Mouse (Mus musculus): Measurements from ENCODE around the gene Cstb.

The Cstb gene

DNA sequence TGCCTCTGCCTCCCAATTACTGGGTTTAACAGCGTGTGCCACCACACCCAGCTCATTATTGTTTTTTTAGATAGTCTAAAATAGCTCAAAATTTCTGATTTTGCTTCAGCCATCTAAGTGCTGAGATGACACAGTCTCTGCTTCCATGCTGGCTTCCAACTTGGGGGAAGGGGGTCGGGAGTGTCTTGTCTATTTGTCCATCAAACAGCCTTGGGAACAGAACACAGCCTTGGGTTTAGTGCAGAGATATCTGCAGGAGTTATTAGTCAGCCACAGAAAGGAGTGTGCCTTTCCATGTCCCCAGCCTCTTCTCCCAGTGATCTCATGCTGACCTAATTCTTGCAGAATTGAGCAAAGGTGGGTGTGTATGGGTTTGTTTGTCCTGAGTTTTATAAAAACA, 6.7 kb upstream of the Cstb start:
- no peak for DNase-seq

GRCm38 (mm10) chr10:78420929-78421328, 4.5 kb upstream of the Cstb start:
- DNase-seq, result no peak

GRCm38 (mm10) chr10:78422614-78423013, 2.9 kb upstream of the Cstb start:
- no peak for DNase-seq

DNA sequence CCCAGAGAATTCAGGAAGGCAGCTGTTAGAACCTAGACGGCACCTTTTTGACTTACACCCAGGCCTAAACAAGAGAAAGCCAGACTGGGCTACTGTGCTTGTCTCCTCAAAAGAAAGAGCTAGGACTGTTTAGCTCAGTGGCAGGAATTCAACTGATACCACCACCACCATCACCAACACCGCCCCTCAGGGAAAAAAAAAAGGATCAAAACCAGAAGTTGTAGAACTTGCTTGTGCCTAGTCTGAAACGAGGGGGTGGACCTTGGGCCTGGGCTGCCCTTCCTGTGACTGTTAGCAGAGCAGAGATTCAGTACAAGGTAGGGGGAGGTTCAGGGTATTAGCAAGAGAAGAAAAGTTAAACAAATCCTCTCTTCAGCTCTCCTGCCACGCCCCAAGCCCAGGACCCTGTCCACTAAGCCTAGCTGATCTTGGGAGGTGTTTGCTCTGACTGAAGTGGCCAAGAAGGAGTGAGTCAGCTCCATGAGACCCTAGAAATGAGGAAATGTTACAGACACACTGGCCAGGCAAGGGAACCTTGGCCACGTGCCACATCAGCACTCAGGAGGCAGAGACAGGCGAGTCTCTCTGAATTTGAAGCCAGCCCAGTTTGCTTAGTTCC, 757 bp downstream of the Cstb start:
- peak; percentile 48 for DNase-seq

GRCm38 (mm10) chr10:78428070-78428469, 2.6 kb downstream of the Cstb start:
- no peak for DNase-seq

GRCm38 (mm10) chr10:78429180-78429579, 3.7 kb downstream of the Cstb start:
- DNase-seq, result no peak

DNA sequence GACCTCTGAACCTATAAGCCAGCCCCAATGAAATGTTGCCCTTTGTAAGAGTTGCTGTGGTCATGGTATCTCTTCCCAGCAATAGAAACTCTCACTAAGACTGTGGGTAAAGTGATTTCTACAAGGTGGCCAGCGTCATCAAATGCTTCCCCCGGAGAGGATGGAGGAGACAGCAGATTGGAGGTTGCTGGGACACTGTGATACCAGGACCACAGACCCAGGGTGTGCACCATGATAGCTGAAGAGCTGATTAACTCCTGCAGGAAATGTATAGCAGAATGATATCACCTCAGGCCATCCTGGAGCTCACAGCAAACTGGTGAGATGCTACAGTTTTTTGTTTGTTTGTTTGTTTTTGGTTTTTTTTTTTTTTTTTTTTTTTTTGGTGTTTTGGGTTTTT, 4.3 kb downstream of the Cstb start:
- DNase-seq, result no peak

DNA sequence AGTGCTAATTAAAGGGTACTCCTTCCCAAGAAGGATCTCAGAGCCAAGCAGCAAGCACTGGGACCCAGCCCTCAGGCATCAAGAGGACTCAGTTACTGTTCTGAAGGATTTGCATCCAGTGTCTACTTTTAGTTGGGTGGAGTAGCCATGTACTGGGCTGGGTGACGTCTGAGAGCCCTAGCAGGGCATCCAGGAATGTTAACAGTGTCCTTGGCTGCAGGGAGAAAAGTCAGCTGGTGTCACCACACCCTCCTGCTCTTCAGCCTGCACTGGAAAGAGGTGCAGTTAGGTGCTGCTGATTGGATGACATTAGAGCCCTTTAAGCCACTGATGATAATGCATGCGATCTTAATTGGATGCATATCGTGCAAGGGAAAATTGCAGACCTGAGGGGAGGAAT, 7.4 kb downstream of the Cstb start:
- no peak for DNase-seq

DNA sequence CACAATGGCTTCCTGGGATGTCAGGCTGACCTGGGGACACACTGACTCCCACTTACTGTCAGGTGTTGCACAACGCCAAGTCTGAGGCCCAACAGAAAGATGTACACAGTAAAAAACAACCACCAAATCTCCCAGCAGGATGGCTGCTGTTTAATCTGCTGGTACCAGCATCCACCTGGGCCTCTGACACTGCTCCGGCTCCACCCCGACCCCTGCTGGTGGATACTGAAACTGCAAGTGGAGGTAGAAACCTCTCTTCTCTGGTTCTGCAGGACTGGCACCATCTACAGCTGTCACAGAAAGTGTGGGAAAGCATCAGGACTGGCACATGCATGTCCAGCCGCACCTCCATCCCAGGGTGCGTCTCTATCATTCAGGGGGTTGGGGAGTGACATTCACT, 12.6 kb downstream of the Cstb start:
- DNase-seq, result peak; percentile 87

DNA sequence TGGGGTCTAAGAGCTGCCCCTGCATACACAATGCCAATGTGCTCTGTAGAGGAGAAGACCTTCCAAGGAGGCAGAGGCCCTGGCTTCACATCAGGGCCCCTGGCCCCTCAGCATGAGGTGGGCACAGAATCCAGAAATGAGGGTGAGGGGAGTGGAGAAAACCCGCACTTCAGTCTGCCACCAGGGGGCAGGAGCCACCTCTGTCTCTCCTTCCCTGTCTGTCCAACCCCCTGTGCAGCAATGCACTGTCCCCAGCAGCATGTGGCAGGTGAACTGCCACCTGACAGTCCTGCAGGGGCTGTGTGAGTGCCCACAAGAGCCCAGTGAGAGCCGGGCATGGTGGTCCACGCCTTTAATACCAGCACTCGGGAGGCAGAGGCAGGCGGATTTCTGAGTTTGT, 14.1 kb downstream of the Cstb start:
- no peak for DNase-seq

DNA sequence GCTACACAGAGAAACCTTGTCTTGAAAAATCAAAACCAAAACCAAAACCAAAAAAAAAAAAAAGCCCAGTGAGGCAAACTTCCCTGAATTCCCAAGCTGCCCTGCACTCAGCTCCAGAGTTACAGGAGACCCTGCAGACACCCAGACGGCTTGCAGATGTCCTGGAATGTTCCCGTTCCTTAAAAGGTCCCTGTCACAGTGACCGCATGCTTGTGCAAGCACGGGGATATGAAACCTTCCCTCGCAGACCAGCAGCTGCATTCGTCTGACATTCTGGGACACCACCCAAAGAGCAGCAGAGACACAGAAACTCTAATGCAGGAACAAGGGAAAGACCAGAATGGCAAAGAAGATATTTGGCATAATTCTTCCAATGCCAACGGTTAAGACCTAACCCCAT, 14.5 kb downstream of the Cstb start:
- peak; percentile 33 for DNase-seq

DNA sequence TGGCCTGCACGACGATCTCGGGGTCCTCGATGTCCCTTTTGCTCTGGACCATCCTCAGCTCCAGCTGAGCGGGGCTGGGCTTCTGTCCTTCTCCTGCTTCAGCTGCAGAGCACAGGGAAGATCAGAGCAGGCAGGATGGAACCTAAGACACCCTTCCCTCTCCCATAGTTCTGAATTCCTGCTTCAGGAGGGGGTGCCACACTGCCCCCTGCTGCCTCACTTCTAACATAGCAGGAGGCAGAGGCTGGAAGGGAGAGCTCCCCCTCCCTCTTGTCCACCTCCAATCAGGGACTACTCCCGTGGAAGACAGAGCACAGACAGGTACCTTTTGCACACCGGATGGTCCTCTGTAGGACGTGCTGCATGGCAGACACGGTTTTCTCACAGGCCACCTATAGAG, 15.3 kb downstream of the Cstb start:
- DNase-seq, result no peak

- DNase-seq, result no peak
Observed at GRCm38 (mm10) chr10:78441606-78442005, 16.1 kb downstream of the Cstb start.

DNA sequence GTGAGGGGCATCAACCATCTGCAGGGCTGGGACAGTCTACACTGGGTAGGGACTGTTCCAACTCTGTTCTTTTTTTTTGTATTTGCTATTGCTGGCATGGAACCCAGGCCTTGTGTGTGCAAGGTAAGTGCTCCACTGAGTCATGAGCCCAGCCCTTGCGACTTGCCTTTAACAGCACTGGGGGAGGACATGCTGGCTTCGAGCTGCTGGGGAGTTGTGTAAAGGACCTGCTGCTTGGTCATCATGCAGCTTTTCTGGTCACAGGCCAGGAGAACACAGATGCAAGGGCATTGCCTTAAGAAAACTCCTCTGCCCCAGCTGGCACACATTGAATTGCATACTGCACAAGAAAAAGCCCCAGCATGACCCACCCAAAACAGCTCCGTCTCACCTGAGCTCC, 16.8 kb downstream of the Cstb start:
- no peak for DNase-seq

DNA sequence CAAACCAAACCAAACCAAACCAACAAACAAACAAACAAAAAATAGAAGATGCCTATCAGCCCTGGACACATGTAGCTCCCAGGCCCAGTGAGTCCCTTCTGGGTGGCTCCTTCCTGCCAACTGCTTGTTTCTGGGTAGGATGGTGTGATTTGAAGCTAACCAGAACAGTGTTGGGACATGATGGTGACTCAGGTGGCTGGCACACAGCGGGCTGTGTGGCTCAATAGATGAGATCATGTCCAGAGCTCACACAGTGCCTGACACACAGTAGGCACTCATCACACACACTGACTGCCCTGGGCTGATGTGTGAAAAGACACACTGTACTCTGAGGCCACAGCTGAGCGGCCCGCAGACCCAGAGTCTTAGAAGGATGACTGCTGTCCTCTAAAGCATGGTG, 20.7 kb downstream of the Cstb start:
- no peak for DNase-seq

GRCm38 (mm10) chr10:78447396-78447795, 21.9 kb downstream of the Cstb start:
- DNase-seq, result no peak

DNA sequence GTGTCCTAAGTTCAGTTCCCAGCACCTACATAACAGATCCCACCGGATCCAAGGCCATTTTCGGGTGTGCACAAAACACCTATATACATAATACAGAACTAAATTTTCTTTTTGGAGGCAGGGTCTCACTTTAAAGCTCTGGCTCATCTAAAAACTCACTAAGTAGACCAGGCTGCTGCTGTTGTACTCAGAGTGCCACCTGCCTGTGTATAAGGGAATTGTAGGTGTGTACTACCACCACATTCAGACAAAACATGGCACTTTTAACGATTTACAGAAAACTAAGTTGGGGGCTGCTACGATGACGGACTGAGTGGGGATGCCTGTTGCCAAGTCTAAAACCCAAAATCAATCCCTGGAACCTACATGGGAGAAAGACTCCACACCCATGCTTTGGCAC, 25.3 kb downstream of the Cstb start:
- DNase-seq, result no peak

GRCm38 (mm10) chr10:78452641-78453040, 27.2 kb downstream of the Cstb start:
- DNase-seq, result no peak

DNA sequence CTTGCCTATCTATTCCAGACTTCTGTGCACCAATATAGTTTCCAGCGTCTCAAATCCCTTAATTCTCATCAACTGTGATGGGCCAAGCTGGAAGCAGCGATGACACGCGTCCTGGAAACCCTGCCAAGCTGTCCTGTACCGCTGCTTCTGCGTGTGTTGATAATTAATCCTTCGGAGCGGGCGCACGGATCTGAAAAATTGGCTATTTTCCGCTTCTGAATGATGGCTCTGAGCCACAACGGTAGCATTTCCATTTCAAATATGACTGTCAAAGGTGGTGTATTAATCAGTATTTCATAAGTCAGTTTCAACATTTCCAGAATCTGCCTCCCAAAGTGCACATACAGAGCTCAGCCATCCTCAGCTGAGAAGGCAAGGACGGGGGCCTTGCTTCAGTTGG, 31.2 kb downstream of the Cstb start:
- no peak for DNase-seq

DNA sequence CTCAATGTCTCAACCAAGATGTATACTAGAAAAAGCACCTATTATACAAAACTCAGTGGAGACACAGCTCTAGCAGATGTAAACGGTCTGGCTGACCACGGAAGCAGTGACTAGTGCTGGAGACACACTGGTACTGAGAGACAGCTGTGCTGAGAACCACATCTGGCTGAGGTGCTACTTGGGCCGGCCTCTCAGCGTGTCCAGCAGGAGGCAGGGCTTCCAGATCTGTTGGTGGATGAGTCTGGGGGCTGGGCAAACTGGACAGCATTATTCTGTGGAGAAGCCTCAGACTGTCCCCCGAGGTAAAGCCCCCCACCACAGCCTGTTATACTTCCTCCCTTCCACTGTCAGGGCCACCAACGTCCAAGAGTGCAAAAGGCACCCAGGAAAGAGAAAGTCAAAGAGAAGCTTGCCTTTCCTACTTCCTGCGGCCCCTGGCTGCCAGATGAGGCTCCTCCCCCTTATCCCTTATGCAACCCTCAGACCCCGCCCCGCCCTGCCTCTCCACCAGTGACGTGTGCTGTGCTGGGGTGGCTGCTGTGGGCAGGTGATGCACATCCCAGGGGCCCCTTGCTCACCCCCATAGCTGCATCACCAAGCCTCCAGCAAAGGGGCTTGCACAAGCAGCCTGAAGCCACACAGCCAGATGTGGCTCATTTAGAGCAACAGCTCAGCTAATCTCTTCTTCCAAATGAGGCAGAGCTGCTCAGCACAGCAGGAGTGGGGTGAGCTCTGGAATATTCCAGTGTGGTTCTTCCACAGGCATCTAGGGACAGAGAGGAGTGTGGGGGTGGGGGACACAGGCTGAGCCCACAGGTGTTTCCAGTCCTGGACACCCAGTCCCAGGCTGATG, 32.3 kb downstream of the Cstb start:
- peak; percentile 72 for DNase-seq

GRCm38 (mm10) chr10:78458348-78459111, 33.1 kb downstream of the Cstb start:
- peak; percentile 34 for DNase-seq

DNA sequence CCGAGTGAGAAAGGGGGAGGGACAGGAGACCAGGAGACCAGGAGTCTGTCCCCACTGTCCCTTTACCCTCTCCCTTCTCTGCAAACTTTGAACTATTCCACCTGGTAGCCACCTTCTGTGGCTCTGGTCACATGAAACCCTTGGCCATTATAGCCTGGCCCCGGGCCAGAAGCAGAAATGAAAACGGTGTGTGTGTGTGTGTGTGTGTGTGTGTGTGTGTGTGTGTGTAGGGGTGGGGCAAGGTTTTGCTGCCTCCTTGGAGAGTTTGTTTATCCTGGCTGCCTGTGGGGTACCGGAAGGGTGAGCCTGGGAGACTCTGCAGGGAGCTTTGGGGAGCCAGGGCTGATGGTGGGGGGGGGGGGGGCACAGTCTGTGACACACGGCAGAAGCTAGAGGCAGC, 35.0 kb downstream of the Cstb start:
- DNase-seq, result no peak

DNA sequence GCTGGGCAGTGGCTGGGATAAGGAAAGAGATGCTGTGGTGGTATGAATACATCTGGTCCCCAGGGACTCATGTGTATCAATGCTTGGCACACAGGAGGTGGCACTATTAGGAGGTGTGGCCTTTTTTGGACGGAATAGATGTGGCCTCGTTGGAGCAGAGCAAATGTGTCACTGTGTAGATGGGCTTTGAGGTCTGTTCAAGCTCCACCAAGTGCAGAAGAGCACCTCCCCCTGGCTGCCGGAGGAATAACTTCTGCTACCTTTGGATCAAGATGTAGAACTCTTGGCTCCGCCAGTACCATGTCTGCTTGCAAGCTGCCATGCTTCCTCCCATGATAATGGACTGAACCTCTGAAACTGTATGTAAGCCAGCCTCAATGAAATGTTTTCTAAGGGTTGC, 36.3 kb downstream of the Cstb start:
- DNase-seq, result no peak
